Mouse (Mus musculus) layer of hippocampus, postnatal 36 days (tissue): Measurements from ENCODE around the gene Lrrc28. TPM values are rescaled to one million over a fixed set of nuclear protein-coding genes. Genes with fewer than 3 reads are reported as not detected.
"Not testable (repeated sequence)": the region's sequence is repeated elsewhere in the genome, so short reads cannot be mapped to it uniquely, and the experiment has no call there.

Source experiments
- DNase-seq, 2 experiments: peaks; one replicate each; pipeline ENCODE4 v3.0.0; 2022
- total RNA-seq, 2 experiments: library from RNA; stranded (reverse); gene quantifications; 2 replicates each; pipeline ENCODE4 v1.2.3; 2021

Lrrc28 gene
- total RNA-seq, 2 experiments from 2014 or later: 38.3 to 46.2 TPM

DNA sequence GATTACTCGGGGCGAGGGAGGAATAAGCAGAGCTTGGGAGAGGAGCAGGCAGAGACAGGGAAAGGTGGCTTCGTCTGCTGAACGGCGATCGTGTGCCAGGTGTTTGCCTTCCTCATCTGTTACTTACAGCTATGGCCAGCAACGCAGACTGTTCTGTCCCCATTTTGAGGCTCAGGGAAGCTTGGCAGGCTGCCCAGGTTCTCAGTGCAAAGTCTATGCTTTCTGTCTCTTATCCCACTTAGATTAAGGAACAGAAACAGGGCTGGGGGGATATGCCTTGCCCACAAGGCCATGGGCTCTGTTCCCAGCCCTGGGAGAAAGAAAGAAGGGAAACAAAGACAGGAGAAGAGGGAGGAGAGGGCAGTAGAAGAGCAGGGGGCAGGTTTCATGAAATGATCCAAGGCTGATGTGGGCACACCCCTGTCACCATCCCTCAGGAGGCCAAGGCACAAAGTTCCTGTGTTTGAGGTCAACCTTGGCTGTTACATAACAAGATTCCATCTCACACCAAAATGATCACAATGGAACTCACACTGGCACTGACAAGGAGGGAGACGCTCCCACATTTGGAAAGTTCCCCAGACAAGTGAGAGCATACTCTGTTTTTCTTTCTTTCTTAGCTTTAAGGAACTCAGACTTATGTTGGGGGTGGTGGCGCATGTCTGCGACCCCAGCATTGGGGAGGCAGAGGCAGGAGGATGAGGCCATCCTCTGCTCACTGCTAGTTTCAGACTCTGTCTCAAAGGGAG lies 116.8 kb downstream of the Lrrc28 start:
- peak; percentile 66 to 67 for DNase-seq

DNA sequence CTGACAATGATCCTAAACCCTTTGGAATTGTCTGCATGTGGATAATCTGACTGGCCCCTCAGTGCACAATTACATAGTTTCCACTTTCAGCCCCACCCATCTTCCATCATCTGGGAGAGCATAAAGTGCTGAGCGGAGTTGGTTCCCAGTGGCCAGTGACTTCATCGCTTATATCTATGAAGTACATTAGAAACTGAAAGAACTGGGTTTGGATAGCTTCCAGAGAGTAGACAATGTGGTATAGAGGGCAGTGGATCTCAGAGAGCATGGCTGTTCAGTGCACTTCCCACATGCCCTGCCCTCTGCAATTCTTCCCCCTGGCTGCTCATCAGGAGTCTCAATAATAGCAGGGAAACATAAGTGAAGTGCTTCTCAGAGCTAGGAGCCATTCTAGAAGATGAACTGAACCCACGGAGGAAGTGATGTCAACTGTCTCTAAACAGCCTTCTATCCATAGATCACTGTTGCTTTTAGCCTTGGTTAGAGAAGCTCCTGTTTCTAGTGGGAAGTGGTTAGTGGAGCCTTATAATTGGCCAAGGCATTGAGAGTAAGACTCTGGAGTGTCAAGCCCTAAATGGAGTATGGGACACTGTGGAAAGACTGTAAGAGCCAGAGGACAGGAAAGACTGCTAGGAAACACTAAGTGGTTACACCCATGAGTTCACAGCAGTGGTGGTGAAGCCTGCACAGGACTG lies 119.0 kb downstream of the Lrrc28 start:
- no peak for DNase-seq

DNA sequence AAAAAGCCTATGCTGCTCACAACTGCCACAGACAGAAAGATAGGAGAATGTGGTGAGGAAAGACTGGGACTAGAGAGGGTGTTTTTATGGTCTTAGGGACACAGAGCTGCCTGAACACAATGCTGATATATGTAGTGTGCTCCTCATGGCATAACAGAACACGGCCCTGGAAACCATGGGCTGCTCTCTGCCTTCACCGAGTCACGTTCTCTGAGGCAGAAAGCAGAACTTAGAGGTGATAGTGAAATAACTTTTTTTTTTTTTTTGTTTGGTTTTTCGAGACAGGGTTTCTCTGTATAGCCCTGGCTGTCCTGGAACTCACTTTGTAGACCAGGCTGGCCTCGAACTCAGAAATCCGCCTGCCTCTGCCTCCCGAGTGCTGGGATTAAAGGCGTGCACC lies 121.0 kb downstream of the Lrrc28 start:
- DNase-seq: not testable (repeated sequence)

DNA sequence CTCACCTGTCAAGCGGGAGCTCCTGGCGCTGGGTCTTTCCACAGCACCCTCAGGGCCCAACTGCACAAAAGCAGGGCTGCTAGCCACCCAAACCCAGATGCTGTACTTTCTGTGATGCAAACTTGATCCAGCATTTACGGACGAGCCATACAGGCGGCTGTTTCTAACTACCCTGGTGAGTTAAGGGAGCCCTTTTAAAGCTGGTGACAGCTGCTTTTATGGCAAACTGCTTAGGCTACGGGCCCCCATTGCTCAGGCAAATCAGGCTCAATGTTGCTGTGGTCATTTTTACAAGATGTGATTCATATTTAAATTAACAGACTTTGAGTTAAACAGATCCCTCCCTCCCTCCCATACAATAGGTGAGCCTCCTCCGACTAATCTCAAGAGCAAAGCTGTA lies 121.7 kb downstream of the Lrrc28 start:
- DNase-seq: no peak

DNA sequence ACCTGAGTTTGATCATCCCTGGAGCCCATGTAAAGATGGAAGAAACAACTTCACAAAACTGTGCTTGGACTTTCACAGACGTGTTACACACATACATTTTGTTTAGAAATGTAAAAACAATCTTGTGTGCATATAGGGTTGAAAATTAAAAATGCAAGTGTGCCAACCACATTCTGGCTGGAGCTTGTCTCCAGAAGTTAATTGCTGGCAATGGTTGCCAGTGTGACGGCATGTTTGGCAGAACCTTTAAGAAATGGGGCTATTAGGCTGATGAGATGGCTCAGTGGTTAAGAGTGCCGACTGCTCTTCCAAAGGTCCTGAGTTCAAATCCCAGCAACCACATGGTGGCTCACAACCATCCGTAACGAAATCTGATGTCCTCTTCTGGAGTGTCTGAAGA lies 123.3 kb downstream of the Lrrc28 start:
- not testable (repeated sequence) for DNase-seq

DNA sequence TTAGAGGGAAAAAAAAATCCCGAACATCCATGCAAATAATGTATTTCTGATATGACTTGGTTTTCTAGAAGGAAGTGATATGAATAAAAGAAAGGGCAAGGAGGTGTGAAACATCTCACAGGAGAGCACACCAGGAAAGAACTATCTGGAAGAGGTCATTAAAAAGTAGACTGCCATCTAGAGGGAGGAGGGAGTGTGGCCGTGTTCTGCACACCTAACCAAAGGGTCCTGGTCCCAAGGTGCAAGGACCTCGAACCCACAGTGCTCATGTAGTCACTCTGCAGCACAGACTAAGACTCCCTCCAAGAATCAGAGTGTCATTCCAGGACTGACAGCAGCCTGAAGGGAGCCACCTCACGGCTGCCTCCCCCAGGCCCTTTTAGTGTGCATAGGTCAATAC lies 124.1 kb downstream of the Lrrc28 start:
- DNase-seq: no peak

DNA sequence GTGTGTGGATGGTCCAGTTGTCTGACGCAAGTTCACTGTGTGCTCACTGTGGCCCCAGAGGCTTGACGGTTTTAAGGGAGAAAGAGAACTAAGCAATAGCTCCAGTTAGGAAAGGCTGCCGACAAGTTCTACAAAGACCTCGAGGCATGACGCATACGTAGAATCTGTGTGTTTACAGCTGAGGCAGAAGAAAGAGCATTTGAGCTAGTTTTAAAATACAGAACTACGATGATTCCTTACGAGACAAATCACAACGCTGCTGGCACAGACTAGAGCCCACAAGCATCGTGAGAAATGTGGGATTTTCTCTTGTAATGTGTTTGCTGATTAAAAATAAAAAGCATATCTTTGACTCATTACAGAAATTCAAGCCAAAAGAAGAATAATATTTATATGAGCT lies 125.1 kb downstream of the Lrrc28 start:
- no peak for DNase-seq

DNA sequence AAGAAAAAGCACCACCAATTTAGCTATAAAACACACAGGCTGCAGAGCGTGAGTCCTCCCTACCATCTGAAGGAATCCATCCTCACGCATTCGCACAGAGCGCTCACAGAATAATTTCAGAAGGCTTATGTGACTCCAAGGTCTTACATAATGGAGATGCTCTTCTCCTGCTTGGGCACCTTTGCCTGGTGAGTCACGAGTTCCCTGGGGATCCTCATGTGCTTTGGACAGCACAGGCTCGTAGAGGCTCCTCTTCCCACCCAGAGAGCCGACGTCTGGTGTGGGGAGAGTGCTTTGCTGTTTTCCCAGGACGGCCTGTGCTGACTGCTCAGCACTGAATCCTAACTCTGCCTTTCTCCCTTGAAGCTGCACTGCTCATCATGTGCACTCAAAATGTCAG lies 129.4 kb downstream of the Lrrc28 start:
- DNase-seq: no peak

DNA sequence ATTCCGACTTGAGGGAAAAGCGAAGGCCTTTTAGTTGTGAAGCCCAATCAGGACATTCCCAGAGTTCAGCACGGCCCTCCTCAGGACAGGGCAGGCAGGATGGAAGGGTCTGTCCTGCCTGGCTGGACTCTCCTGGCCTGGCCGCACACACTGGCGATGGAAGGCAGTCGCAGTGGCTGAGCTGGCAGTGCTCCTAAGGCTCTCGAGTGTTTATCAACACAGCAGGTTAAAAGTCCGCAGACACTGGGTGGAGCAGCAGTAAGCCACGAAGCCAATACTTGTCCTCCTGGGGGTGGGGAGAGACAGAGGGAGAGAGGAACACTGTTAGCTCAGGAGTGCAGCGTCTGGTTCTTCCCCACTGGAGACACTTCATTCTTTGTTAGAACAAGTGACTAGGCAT lies 130.2 kb downstream of the Lrrc28 start:
- no peak for DNase-seq

DNA sequence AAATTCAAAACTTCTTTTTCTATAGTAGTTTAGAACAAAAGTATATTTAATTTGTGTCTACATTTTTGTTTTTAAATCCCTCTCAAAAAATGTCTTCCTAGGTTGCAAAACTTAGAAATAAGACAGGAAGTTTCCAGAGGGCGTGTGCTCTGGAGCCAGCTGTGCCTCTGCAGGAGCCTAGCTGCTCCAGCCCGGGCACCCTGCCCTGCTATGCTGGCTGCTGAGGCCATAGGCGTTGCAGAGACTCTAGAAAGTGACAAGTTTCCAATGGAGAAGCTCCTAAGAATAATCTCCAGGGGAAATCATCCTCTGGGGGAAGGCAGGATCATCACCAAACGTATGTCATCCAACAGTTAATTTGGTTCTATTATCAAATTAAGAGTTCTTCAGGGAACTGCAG lies 130.7 kb downstream of the Lrrc28 start:
- DNase-seq: no peak

DNA sequence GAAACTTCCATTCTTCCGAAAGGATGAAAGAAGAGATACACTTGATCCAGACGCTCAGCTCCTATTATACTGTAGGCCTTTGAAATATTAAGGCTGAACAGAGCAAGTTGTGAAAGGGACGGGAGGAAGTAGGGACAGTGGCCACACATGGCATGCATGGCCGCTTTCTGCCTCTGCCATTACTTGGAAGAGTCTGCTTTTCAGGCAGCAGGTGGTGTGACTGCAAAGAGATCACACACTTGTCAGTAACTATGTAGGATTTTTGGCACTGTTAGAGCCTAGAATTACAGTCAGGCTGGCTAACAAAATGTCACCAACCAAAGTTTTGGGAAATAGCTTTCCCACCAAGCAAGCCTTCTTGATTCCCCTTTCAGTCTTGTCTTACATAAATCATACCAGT lies 131.4 kb downstream of the Lrrc28 start:
- no peak for DNase-seq

DNA sequence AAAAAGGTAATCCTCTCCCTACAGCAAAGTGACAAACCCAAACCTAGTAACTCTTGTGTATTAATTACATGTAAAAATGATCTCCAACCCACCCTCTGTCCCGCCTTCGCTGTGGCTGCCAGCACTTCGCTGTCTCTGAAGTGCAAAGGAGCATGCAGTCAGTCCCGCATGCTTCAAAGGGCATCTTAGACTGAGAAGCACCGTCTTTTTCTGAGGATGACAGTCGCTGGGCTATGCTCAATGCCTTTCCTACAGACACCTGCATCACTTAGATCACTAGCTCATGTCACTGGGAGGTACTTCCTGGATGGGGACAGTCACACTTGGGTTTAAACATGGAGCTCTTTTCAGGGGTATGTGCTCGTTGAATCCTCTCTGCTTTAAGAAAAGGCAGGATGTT lies 133.5 kb downstream of the Lrrc28 start:
- no peak for DNase-seq

DNA sequence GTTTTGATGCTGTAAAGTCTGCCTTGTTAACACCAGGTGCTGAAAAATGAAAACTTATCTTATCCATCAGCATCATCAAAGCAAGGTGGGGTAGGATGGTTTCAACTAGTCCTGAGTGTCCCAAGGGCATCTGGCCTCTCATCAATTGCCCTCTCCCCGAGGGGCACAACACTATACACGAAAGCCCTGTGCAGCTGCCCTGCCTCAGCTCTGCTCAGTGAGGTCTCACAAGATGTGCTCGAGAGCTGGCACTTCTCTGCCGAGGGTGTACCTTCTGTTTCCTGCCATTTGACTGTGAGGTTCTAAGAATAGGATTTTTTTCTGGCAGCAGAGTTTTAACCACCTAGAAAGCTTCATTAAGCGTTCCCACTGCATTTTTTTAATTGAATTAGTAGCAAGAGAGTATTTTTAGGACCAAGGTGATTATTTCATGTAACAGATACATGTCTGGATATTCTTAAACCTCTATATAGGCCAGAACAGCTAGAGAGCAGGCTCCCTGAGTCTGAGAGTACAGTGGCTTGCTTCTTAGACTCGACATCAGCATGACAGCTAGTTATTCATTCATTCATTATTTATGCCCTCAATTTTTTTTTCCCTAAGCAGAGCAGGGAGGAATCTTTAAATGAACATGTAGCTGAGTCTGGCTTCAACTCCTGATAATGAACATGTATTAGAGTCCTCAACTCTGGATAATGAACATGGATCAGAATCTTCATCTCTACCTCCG lies 141.6 kb downstream of the Lrrc28 start:
- DNase-seq: no peak

DNA sequence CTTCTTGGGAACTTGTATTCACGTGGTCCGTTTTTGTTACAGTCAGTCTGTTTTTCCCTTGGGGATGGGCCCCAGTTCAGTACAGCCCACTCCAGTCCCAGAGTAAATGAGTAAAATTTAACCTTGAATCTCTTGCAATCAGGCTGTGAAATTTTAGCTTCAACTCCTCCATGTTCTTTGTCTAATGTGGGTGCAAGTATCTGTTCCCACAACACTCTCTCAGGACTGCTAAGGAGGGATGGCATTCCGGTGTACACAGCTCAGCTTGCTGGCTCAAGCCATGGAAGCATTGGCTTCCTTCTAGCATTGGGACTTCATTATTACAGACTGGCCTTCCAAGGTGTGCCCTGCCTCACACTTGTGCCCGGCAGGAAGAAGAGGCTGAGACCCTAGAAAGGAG lies 142.4 kb downstream of the Lrrc28 start:
- no peak for DNase-seq

DNA sequence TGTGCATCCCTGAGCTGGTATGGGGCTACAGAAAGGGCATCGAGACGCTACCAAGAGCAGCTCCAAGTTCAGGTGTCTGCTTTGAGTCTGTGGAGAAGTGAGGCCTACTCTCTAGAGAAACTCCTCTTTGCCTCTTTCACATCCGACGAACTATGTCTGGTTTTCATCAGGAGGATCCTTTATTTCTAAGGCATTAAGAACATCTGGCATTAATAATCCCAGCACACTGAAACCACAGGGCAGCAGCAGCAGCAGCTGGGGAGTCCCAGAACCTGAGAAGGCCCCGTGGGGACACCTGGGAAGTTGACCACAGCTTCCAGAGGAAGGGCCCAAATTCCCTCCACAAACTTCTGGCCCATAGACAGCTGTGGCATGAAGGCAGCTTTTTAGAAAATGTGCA lies 144.2 kb downstream of the Lrrc28 start:
- no peak for DNase-seq

DNA sequence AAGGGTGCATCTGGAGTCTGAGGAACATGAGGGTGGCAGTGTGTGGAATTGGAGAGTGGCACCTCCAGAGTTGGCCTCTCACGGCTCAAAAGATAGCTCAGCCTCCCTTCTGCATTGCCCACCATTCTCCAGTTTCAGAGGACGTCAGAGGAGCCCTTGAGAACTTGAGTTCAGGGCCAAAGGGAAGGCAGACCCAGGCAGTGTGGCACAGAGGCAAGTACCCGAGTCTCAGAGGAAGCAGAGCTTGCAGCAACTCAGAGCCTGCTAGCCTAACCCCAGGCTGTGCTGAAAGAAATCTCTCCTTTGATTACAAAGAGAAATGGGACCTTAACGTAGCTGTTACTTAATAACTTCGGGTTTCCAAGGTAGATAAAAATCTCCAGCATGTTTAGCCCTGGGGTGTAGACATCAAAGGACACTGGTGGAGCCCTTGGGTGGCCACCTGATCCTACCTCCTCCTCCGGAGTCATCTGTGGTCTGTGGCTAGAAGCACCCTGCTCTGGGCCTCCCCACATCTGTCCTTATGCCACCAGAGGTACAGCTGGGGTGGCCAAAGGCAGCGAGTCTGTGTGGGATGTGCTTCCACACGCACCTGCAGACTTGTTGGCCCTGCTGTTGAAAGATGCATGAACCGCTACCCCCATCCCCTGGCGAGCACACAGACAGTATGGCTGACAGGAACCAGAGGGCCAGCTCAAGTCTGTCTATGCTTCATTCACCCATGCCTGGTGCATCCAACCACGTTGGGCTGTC lies 144.8 kb downstream of the Lrrc28 start:
- DNase-seq: no peak

DNA sequence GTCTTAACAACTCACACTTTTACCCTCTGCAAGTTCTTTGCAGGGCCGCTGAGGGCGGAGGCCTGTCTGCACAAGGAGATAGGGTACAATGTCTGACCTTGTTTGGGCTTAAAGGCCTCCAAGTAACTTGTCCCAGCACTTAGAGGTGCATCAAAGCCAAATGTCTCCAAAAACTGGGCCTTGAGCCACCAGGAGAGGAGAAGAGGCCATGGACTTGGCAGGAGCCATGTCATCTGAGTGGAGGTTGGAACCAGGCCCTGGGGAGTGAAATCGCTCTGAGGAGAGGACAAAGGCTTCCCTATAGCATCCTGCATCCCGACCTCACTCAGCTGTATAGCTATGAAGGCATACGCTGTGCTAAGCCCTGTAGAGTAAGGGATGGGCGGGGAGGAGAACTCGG lies 145.6 kb downstream of the Lrrc28 start:
- no peak for DNase-seq

DNA sequence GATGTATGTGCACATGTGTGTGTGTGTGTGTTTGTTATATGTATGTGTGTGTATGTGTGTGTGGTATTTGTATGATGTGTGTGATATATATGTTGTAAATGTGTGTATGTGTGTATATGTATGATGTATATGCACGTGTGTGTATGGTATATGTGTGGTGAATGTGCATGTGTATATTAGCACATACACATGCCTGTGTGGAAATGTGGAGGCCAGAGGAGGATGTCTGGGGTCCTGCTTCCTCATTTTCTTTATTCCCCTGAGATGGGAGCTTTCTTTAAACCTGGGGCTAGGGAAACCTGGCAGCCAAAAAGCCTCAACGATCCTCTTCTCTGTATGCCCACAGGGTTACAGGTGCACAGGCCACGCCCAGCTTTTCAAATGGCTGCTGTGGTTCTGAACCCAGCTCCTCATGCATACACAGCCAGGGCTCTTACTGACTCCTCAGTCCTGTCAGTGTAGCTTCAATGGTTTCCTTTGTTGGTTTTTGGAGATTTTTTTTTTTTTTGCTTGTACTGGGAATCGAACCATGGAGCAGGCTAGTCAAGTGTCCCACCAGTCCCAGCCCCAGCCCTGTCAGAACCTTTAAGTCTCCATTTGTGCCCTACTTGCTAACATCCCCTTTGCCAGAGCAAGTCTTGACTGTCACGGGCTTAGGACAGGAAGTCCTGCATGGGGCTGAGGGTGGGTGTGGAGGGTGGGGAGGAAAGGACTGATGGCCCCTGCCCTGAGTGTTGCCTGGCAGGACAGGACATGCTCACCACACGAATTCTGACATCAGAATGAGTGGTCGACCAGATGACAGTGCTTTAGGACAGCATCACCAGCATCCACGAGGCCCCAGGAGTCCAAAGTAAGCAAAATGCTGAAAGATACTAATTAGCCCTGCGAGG lies 151.0 kb downstream of the Lrrc28 start:
- DNase-seq: no peak

DNA sequence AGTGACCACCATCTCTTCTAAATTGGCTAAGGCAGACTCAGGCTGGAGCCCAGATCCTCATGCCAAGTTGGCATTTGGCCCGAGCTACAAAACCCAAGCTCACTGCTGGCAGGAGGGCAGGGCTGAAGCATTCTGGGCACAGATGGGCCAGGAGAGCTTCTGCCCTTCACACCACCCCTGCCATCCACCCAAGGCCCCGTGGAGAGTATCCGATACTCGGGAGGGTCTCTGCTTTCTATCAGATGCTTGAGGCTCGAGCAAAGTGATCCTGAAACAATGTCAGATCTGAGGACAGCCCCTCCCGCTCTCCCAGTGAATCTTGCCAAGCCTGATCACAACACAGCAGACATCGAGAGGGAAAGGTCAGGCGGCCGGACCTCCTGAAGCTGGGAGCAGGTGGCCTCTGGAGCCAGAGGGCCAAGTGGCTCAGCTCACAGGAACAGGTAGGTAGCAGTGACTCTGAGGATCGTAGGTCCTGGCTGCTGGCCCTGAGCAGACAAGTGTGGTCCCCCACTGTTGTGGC lies 157.1 kb downstream of the Lrrc28 start:
- peak; percentile 51 to 55 for DNase-seq

DNA sequence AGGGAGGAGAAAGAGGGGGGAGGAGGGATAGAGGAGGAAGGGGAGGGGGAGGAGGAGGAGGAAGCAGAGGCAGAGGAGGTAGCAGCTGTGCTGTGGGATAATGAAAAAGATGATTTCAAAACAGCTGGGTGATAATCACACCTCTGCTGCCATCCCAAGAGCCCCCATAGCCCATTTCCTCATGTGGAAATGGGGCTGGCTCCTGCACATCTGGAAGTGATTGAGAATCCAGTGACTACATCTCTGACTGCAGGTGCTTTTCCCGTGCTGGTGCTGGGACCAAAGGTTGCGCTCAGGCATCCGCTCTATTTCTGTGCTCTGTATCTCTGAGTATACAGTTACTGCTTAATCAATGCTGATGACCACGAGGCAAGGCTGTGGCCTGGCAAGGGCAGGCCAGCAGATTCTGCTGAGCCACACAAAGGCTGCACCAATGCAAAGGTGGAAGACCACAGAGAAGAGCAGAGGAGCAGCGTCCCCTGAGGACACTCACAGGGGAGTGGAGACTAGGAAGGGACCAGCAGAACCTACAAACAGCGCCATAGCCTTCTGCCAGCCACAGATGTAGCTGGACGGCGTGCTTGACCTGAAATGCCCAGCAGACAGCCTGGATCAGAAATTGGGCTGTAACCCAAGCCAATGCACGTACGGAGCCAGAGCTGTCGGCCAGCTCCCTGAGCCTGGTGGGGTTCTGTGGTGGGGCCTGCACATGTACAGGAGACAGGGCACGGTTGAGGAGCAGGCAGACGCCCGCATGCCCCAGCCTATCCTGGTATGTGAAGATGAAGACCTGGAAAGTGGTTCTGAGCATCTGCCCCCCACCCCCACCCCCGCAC lies 157.9 kb downstream of the Lrrc28 start:
- no peak for DNase-seq

DNA sequence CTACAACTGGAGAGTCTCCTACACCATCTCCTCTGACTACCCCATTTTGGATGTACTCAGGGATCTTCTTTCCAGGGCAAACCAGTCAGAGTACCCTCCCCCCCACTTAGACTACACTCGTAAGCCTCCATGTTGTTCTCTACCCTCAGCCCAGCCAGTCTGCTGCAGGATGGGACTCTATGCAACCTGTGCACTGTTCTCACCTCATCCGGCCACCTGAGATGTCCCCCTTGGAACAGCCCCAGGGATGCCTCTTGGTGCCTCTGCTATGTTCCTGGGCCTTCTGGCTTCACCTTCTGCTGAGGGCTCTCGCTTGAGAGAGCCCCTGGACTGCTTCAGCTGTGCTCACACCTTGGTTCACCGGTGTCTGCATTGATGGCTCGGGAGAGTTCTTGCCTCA lies 158.7 kb downstream of the Lrrc28 start:
- no peak for DNase-seq
